Mouse (Mus musculus) thymus, adult 2 months (tissue): ENCODE measurements around the gene Atxn7. TPM values are rescaled to one million over a fixed set of nuclear protein-coding genes. Genes with fewer than 3 reads are reported as not detected.

Experiments
- DNase-seq: peaks from one replicate; pipeline ENCODE4 v3.0.0; 2021
- H3K27ac ChIP-seq: fragments of 200-500 bp; 2 replicates; pipeline ENCODE4 v1.5.1; 2012; ENCODE audit warnings: low read length, control low read depth; ENCODE audit not compliant: control insufficient read depth, insufficient read depth
- H3K27me3 ChIP-seq: fragments of 200-500 bp; 2 replicates; pipeline ENCODE4 v1.6.1; 2012; ENCODE audit warnings: mild to moderate bottlenecking, low read length, moderate library complexity, mixed read lengths; ENCODE audit not compliant: control insufficient read depth, insufficient read depth
- H3K36me3 ChIP-seq: fragments of 200-500 bp; 2 replicates; pipeline ENCODE4 v1.6.1; 2012; ENCODE audit warnings: mild to moderate bottlenecking, low read length, moderate library complexity; ENCODE audit not compliant: control insufficient read depth, insufficient read depth
- H3K4me1 ChIP-seq: fragments of 200-500 bp; replicated peaks from 2 replicates; pipeline ENCODE4 v1.6.1; 2012; ENCODE audit warnings: low read length; ENCODE audit not compliant: control insufficient read depth, insufficient read depth
- H3K4me3 ChIP-seq: fragments of 200-500 bp; 2 replicates; pipeline ENCODE4 v1.5.1; 2012; ENCODE audit warnings: mild to moderate bottlenecking, low read length, control low read depth, moderate library complexity; ENCODE audit not compliant: control insufficient read depth, insufficient read depth
- CTCF ChIP-seq: fragments of 200-500 bp; IDR thresholded peaks from 2 replicates; pipeline ENCODE4 v1.5.1; 2012; ENCODE audit warnings: mild to moderate bottlenecking, control low read depth, low read length, moderate library complexity, borderline replicate concordance; ENCODE audit not compliant: control insufficient read depth, poor library complexity, insufficient read depth; ENCODE audit errors: extremely low read depth
- POLR2A ChIP-seq: fragments of 200-500 bp; IDR thresholded peaks from 2 replicates; pipeline ENCODE4 v1.6.1; 2012; ENCODE audit warnings: mild to moderate bottlenecking, low read length, control low read depth, moderate library complexity; ENCODE audit not compliant: control insufficient read depth, poor library complexity, insufficient read depth; ENCODE audit errors: extremely low read depth
- WGBS: fragments of 180-500 bp; shearing (Covaris S2); methylation state at CpG from one replicate; pipeline ENCODE4 v1.1.7; 2018; 5-methylcytosine and 5-hydroxymethylcytosine counted together
- polyA plus RNA-seq: library from polyadenylated mRNA; depleted of rRNA; stranded (reverse); fragments of >200 nt; gene quantifications from 2 replicates; pipeline ENCODE4 v1.2.3, GENCODE M21; 2012

Atxn7 gene
- polyA plus RNA-seq, 1 experiment = 55.1 TPM

DNA sequence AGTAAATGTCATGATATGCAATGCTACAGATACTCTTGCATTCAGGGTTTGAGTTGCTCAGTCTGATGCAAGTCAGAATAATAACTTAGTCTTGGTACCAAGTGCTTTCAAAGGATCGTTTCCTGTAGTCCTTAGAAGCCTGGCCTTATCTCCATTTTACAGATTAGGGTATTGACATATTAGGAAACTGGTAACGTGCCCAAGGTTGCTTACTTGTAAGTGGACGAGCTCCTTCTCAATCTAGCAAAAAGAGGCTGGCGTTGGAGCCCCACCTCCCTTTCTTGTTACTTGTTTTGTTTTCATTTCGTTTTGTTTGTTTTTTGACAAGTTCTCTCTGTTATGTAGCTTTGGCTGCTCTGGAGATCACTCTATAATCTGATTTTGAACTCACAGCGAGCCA, 48.5 kb downstream of the Atxn7 start:
- Histone ChIP-seq H3K4me3 (no peak overlapping the region), H3K4me1 (peaks cover 6% of the 10 kb centered on the region), H3K36me3 (no peaks in the 10 kb centered on the region), H3K27me3 (no peaks in the 10 kb centered on the region), H3K27ac (no peak overlapping the region)
- no peak for DNase-seq
- 94% methylated on average over 6 of the region's 6 CpGs for WGBS
- TF ChIP-seq CTCF (no peak), POLR2A (no peak)

DNA sequence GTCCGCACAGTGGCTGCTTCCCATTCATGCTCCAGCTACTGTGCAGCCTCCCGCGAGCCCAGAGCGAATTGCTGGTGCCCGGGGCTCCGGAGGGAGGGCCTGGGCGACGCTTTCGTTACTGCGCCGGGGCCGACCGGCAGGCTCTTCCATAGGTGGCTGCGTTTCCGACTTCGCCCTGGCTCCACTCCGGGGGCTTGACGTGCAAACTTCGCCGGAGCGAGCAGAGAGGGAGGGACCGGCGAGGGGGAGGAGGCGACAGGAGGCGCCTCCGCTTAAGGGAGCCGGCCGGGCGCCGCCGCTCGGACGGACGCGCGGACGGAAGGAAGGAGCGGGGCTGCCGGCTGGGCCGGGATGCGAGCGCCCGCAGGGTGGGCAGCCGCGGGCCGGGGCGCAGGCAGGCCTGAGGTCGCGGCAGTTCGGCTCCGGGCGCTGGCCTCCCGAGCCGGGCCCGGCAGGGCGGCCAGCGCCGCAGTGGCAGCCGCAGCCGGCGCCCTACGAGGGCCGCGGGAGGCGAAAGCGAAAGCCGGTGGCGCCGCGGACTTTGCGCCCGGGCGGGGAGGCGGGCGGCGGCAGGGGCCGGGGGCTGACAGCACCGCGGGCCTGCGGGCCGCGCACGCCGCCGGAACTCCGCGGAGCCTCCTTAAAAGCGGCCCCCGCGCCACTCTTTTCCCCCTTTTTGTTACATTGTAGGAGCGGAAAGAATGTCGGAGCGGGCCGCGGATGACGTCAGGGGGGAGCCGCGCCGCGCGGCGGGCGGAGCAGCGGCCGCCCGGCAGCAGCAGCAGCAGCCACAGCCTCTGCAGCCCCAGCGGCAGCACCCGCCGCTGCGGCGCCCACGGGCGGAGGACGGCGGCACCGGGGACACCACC, 51.4 kb downstream of the Atxn7 start:
- TF ChIP-seq POLR2A (peak; percentile 54; the same call in 1 of the 2 replicates), CTCF (no peak; the same call in 1 of the 2 replicates)
- Histone ChIP-seq H3K36me3 (no peaks in the 10 kb centered on the region), H3K4me3 (peak overlapping the region; percentile 96), H3K27me3 (no peaks in the 10 kb centered on the region), H3K4me1 (peaks cover 6% of the 10 kb centered on the region), H3K27ac (peak overlapping the region; percentile 52)
- peak; percentile 85 for DNase-seq
- 4% methylated on average over 103 of the region's 116 CpGs for WGBS

- Histone ChIP-seq H3K36me3 (no peaks in the 10 kb centered on the region), H3K27me3 (no peaks in the 10 kb centered on the region), H3K4me3 (peak overlapping the region; percentile 96), H3K27ac (no peak overlapping the region; the same call in 1 of the 2 replicates), H3K4me1 (peaks cover 6% of the 10 kb centered on the region)
- under 1% methylated on average over 26 of the region's 27 CpGs for WGBS
- no peak for DNase-seq
- TF ChIP-seq CTCF (0 out of 2 replicates have a peak, but pooled peaks have one; percentile 47), POLR2A (no peak; the same call in 1 of the 2 replicates)
Measured at GRCm38 (mm10) chr14:14013252-14013711, 52.0 kb downstream of the Atxn7 start.

GRCm38 (mm10) chr14:14014636-14015375, 53.6 kb downstream of the Atxn7 start:
- 89% methylated on average over 6 of the region's 6 CpGs for WGBS
- TF ChIP-seq CTCF = no peak
- TF ChIP-seq POLR2A = no peak
- no peak for DNase-seq
- Histone ChIP-seq H3K36me3 (no peaks in the 10 kb centered on the region), H3K27me3 (no peaks in the 10 kb centered on the region), H3K27ac (no peak overlapping the region), H3K4me3 (no peak overlapping the region), H3K4me1 (peaks cover 6% of the 10 kb centered on the region)

DNA sequence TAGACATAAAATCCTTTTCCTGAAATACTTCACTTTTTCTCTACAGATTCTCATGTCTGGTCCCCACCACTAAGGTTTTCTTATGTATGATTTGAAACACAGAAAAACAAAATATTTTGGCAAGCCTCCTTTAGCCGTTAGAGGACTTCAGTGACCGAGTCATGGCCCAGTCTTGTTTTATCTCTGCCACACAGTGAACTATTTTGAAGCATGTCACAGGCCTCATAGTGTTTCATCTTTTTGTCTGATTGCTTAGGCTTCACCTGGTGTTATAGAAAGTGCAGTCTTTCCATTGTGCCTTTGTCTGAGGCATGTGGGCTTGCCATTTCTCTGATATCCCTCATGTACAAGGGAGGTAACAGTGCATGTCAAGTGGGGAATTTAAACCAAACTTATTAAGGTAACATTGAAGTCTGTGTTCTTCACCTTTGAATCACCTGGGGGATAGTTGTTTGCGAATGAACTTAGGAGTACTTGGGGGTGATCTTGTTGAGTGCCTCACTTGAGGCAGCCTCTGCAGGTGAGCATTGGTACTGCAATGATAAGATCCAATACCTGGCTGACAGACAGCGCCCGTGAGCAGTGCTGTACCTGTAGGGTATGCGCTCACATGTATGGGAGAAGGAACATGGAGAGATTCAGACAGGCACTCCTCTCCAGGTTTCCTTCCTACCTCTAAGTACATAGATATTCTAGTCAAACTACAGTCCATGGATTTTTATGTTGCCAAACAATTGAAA, 58.1 kb downstream of the Atxn7 start:
- DNase-seq = peak; percentile 68
- H3K36me3 ChIP-seq = no peaks in the 10 kb centered on the region
- no peak overlapping the region for H3K27ac ChIP-seq
- no peak for TF ChIP-seq CTCF
- TF ChIP-seq POLR2A = no peak
- 88% methylated on average over 6 of the region's 6 CpGs for WGBS
- no peak overlapping the region for H3K4me3 ChIP-seq
- H3K4me1 ChIP-seq = no peaks in the 10 kb centered on the region
- no peaks in the 10 kb centered on the region for H3K27me3 ChIP-seq

DNA sequence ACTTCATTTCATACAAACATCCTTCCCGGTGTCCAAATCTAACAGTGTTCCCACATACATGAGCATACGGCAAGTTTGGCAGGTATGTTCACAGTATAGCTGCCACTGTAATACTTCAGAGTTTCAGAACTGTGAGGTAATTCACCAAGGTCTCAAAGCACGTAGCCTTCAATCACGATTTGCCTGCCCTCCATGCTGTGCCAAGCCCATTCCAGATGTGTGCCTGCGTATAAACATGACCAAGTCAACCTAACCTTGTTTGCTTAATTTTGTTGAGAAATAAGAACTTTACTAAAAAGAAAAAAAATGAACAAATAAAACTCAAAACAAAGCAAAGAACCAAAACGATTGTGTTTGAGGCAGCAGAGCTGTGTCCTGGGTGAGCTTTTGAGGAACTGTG, 60.0 kb downstream of the Atxn7 start:
- WGBS = 93% methylated on average over 6 of the region's 6 CpGs
- Histone ChIP-seq H3K27ac (no peak overlapping the region), H3K36me3 (no peaks in the 10 kb centered on the region), H3K4me3 (no peak overlapping the region), H3K27me3 (no peaks in the 10 kb centered on the region), H3K4me1 (no peaks in the 10 kb centered on the region)
- TF ChIP-seq CTCF (no peak), POLR2A (no peak)
- DNase-seq = no peak
